Mouse (Mus musculus): Measurements from ENCODE around the gene Slitrk3.

- TF ChIP-seq CTCF (IDR thresholded peaks at IDR 0.05; ENCODE audit: low read depth) (no peak), EP300 (IDR thresholded peaks at IDR 0.05; ENCODE audit: low read depth) (no peak)
These were observed 15.3 kb downstream of the Slitrk3 start for GRCm38 (mm10) chr3:73042256-73042655.
